In genomic region chr9:60687415-60687814, GRCm38 (mm10) we compare ENCODE assay signal across 7 mouse cellular contexts. TPM values are rescaled to one million over a fixed set of nuclear protein-coding genes. Genes with fewer than 3 reads are reported as not detected.
DNase-seq lines count a peak whose midpoint lies in the region; ATAC-seq and TF ChIP-seq lines count a peak whose summit lies in the region.

No protein-coding gene starts in this region.

- intact Hi-C loops in left cerebral cortex, adult 2 months (cut with DNase I): loop anchor here (10.0 kb wide), 1 partner anchor 443 kb away; no protein-coding TSS in a partner anchor

- TF ChIP-seq CTCF in left cerebral cortex, adult 2 months (IDR thresholded peaks at IDR 0.05): peak; percentile 59
- no peak; the same call in 1 of the 2 replicates for TF ChIP-seq CTCF in bone marrow macrophage, adult 2 months (IDR thresholded peaks at IDR 0.05; ENCODE audit: low read depth, low read length)
- no peak for TF ChIP-seq CTCF in liver, embryonic 14.5 days (IDR thresholded peaks at IDR 0.05; ENCODE audit: low read depth)
- 0 out of 2 replicates have a peak, but pooled peaks have one; percentile 29 for TF ChIP-seq CTCF in small intestine, adult 2 months (IDR thresholded peaks at IDR 0.05; ENCODE audit: extremely low read depth, insufficient read length, insufficient replicate concordance, low read depth, low read length)

- no peak for TF ChIP-seq EP300 in liver, embryonic 14.5 days (IDR thresholded peaks at IDR 0.05; ENCODE audit: low read depth)

- H3K4me3 ChIP-seq in left cerebral cortex, adult 2 months: peak overlapping the region; percentile 60
- peak overlapping the region; percentile 60 for H3K4me3 ChIP-seq in bone marrow macrophage, adult 2 months (ENCODE audit: insufficient read depth, low read length)
- H3K4me3 ChIP-seq in forebrain, embryonic 16.5 days (replicated peaks; ENCODE audit: low read length): peak overlapping the region; percentile 67
- H3K4me3 ChIP-seq in liver, embryonic 14.5 days (ENCODE audit: insufficient read depth in 1 of 2, low read depth in 2 of 2, low read length in 2 of 2): peak overlapping the region; percentile 56 to 79
- H3K4me3 ChIP-seq in small intestine, adult 2 months (ENCODE audit: low read depth, low read length): peak overlapping the region; percentile 70

- WGBS in forebrain, embryonic 16.5 days: 0% methylated on average over 7 of the region's 7 CpGs
- WGBS in liver, embryonic 14.5 days (ENCODE audit: insufficient replicate concordance): 4% methylated on average over 7 of the region's 7 CpGs
- WGBS in small intestine, adult 2 months: under 1% methylated on average over 7 of the region's 7 CpGs

- peak overlapping the region; percentile 61 for H3K4me2 ChIP-seq in forebrain, embryonic 16.5 days (ENCODE audit: low read length)
- H3K4me2 ChIP-seq in liver, embryonic 14.5 days (ENCODE audit: low read depth): peak overlapping the region; percentile 65

- H3K4me1 ChIP-seq in bone marrow macrophage, adult 2 months (ENCODE audit: control insufficient read depth, insufficient read depth, low read length): no peaks in the 10 kb centered on the region; the same call in 1 of the 2 replicates
- H3K4me1 ChIP-seq in forebrain, embryonic 16.5 days (replicated peaks; ENCODE audit: control insufficient read depth, insufficient read depth, low read length): peaks cover 15% of the 10 kb centered on the region
- H3K4me1 ChIP-seq in liver, embryonic 14.5 days (replicated peaks; ENCODE audit: control insufficient read depth in 2 of 2, insufficient read depth in 2 of 2, low read length in 1 of 2): peaks cover 0 to 3% of the 10 kb centered on the region in 2 experiments; a peak in 1 of 4 replicates
- no peaks in the 10 kb centered on the region for H3K4me1 ChIP-seq in small intestine, adult 2 months (ENCODE audit: control insufficient read depth, insufficient read depth, insufficient read length, low read length)

- H3K9me3 ChIP-seq in forebrain, embryonic 16.5 days (ENCODE audit: control insufficient read depth, low read length): no peaks in the 10 kb centered on the region
- no peaks in the 10 kb centered on the region for H3K9me3 ChIP-seq in liver, embryonic 14.5 days (ENCODE audit: control insufficient read depth, low read length)

- TF ChIP-seq POLR2A in bone marrow macrophage, adult 2 months (IDR thresholded peaks at IDR 0.05; ENCODE audit: borderline replicate concordance, low read depth, low read length): no peak
- TF ChIP-seq POLR2A in small intestine, adult 2 months (IDR thresholded peaks at IDR 0.05; ENCODE audit: low read depth, low read length): no peak

- H3K27ac ChIP-seq in left cerebral cortex, adult 2 months: peak overlapping the region; percentile 96
- H3K27ac ChIP-seq in bone marrow macrophage, adult 2 months (ENCODE audit: insufficient read depth, low read depth, low read length): peak overlapping the region; percentile 15
- peak overlapping the region; percentile 99 for H3K27ac ChIP-seq in forebrain, embryonic 16.5 days (ENCODE audit: low read length)
- no peak overlapping the region for H3K27ac ChIP-seq in liver, embryonic 14.5 days
- peak overlapping the region; percentile 69 for H3K27ac ChIP-seq in small intestine, adult 2 months (ENCODE audit: insufficient read depth, low read depth, low read length)

- DNase-seq in left cerebral cortex, adult 2 months (ENCODE audit: extremely low spot score in 1 of 2, low spot score in 2 of 2): no peak
- no peak for DNase-seq in left cerebral cortex, adult 11 months (ENCODE audit: low spot score)
- no peak for DNase-seq in liver, embryonic 14.5 days (ENCODE audit: low read depth in 3 of 3, low spot score in 3 of 3)
- DNase-seq in yolk sac, embryonic 10.5 days (ENCODE audit: low spot score): no peak

- no peaks in the 10 kb centered on the region for H3K27me3 ChIP-seq in forebrain, embryonic 16.5 days (replicated peaks; ENCODE audit: control insufficient read depth, insufficient read depth, low read length)
- no peaks in the 10 kb centered on the region for H3K27me3 ChIP-seq in liver, embryonic 14.5 days (ENCODE audit: control insufficient read depth, insufficient read depth, low read length)
- no peaks in the 10 kb centered on the region for H3K27me3 ChIP-seq in small intestine, adult 2 months (ENCODE audit: control insufficient read depth, insufficient read depth, low read length)

- H3K36me3 ChIP-seq in forebrain, embryonic 16.5 days (ENCODE audit: control insufficient read depth, insufficient read depth): peaks cover 4% of the 10 kb centered on the region; the same call in 1 of the 2 replicates
- H3K36me3 ChIP-seq in liver, embryonic 14.5 days (replicated peaks; ENCODE audit: control insufficient read depth, insufficient read depth, low read depth): no peaks in the 10 kb centered on the region
- H3K36me3 ChIP-seq in small intestine, adult 2 months (ENCODE audit: control insufficient read depth, insufficient read depth, low read length): no peaks in the 10 kb centered on the region

- ATAC-seq in forebrain, embryonic 16.5 days: peak; percentile 68
- ATAC-seq in liver, embryonic 14.5 days (ENCODE audit: insufficient read depth): peak; percentile 15; the same call in 1 of the 2 replicates

- peak overlapping the region; percentile 79 for H3K9ac ChIP-seq in forebrain, embryonic 16.5 days (replicated peaks; ENCODE audit: low read depth, low read length)
- H3K9ac ChIP-seq in liver, embryonic 14.5 days (replicated peaks): no peak overlapping the region

RNA-seq across cellular contexts. Expression of gene Lrrc49, which starts 0.5 kb away (rescaled TPM):
- 10 to 100 TPM; 86.7 to 94.7 TPM for total RNA-seq in left cerebral cortex, adult 2 months (2021)
- polyA plus RNA-seq in bone marrow macrophage, adult 2 months (2012; ENCODE audit: insufficient read depth, insufficient read length, missing spikeins): 5.8 and 7.5 TPM in 2 replicates
- polyA plus RNA-seq in forebrain, embryonic 16.5 days (2015; fragmentation: Nextera tagmentation; extraction: Ambion mirVana): 63.5 and 72.6 TPM in 2 replicates
- polyA plus RNA-seq in liver, embryonic 14.5 days (2012; rRNA removed): 0.45 and 0.54 TPM in 2 replicates
- polyA plus RNA-seq in liver, embryonic 14.5 days (2014; fragmentation: Nextera tagmentation; extraction: Ambion mirVana): 0.66 and 0.72 TPM in 2 replicates
- 1.1 and 1.2 TPM in 2 replicates for polyA plus RNA-seq in small intestine, adult 2 months (2012; rRNA removed)

RNA-seq across cellular contexts. Expression of gene Larp6, which starts 25.4 kb away (rescaled TPM):
- 10 to 100 TPM; 37.8 to 39.0 TPM for total RNA-seq in left cerebral cortex, adult 2 months (2021)
- polyA plus RNA-seq in bone marrow macrophage, adult 2 months (2012; ENCODE audit: insufficient read depth, insufficient read length, missing spikeins): not detected in 2 replicates
- 8.4 and 10.3 TPM in 2 replicates for polyA plus RNA-seq in forebrain, embryonic 16.5 days (2015; fragmentation: Nextera tagmentation; extraction: Ambion mirVana)
- polyA plus RNA-seq in liver, embryonic 14.5 days (2012; rRNA removed): 0.02 TPM in 2 replicates
- not detected in 2 replicates for polyA plus RNA-seq in liver, embryonic 14.5 days (2014; fragmentation: Nextera tagmentation; extraction: Ambion mirVana)
- polyA plus RNA-seq in small intestine, adult 2 months (2012; rRNA removed): 0.39 and 0.84 TPM in 2 replicates

Comparison
In these comparisons a context has a peak if more than half of its experiments do, and no peak if none do; other contexts are left out.
1. CTCF ChIP-seq: peak in left cerebral cortex, adult 2 months (single experiment) and small intestine, adult 2 months (single experiment); none in bone marrow macrophage, adult 2 months (single experiment) and liver, embryonic 14.5 days (single experiment).
2. Peak in every context shown above with its lines, with median percentiles within 50 percentile points of each other: H3K4me3 ChIP-seq.